In the genomic region with DNA sequence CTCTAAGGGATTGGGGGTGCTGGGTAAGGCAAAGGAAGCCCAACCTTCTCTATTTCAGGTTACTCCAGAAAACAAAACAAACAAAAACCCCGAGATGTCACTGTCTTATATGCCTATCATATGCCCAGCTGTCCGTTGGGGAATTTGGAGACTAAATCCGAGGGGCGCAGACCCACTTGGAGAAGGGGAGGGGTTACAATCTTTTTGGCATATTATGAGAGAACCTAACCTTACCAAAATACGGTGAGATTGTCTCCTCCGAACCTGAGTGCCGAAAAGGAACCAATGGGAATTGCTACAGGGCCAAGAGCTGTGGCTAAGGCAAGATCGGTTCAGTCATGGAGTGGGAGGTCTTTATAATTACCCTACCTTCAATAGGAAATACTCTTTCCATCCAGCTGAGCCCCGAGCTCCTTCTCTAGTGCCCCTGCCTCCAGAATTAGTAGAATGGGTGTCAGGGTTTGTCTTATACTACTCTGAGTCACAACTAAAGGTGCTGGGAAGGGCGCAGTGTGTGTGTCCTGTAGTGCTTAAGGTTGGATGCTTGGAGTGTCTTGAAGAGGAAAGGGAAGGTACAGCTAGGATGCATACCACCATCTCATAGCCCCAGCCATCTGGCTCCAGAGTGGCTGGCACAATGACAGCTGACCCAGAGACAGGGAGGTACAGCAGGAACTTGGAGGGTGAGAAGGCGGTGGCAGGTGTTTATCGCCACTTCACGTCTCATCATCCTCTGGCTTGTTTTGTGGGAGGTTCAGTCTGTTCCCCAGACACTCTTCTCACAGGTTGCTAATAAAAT, we compare ENCODE assay signal across 8 mouse cellular contexts. TPM values are rescaled to one million over a fixed set of nuclear protein-coding genes. Genes with fewer than 3 reads are reported as not detected.
DNase-seq lines count a peak whose midpoint lies in the region; ATAC-seq and TF ChIP-seq lines count a peak whose summit lies in the region.

No protein-coding gene starts in this region.

- no peaks in the 10 kb centered on the region for H3K9me3 ChIP-seq in forebrain, embryonic 11.5 days (ENCODE audit: control insufficient read depth, low read length)
- H3K9me3 ChIP-seq in intestine, postnatal 0 days (ENCODE audit: control insufficient read depth), result no peaks in the 10 kb centered on the region
- H3K9me3 ChIP-seq in lung, embryonic 16.5 days (ENCODE audit: control insufficient read depth, low read length), result no peaks in the 10 kb centered on the region

- no peak for ATAC-seq in forebrain, embryonic 11.5 days (replicated peaks; ENCODE audit: low FRiP score)
- ATAC-seq in intestine, postnatal 0 days, result no peak
- no peak for ATAC-seq in lung, embryonic 16.5 days (ENCODE audit: low read depth)

- no peak for TF ChIP-seq CTCF in bone marrow macrophage, adult 2 months (IDR thresholded peaks at IDR 0.05; ENCODE audit: low read depth, low read length)
- TF ChIP-seq CTCF in intestine, postnatal 0 days (IDR thresholded peaks at IDR 0.05; ENCODE audit: low read depth), result no peak

- DNase-seq in heart, adult 18-20 months, result peak; percentile 28 to 52
- DNase-seq in heart, postnatal 25 days (ENCODE audit: low spot score), result no peak
- no peak for DNase-seq in forebrain, embryonic 11.5 days (ENCODE audit: low spot score)
- peak; percentile 63 for DNase-seq in spleen, adult 12 weeks (ENCODE audit: low spot score)
- DNase-seq in frontal cortex, adult 2 months (ENCODE audit: extremely low spot score in 1 of 2, low spot score in 1 of 2), result no peak

- H3K4me3 ChIP-seq in bone marrow macrophage, adult 2 months (ENCODE audit: insufficient read depth, low read length), result peak overlapping the region; percentile 77
- H3K4me3 ChIP-seq in forebrain, embryonic 11.5 days (ENCODE audit: low read depth, low read length), result peak overlapping the region; percentile 79
- H3K4me3 ChIP-seq in intestine, postnatal 0 days (ENCODE audit: low read depth, low read length), result peak overlapping the region; percentile 88
- peak overlapping the region; percentile 89 for H3K4me3 ChIP-seq in lung, embryonic 16.5 days (ENCODE audit: low read length)

- peak overlapping the region; percentile 68; the same call in 1 of the 2 replicates for H3K27ac ChIP-seq in bone marrow macrophage, adult 2 months (ENCODE audit: insufficient read depth, low read depth, low read length)
- H3K27ac ChIP-seq in forebrain, embryonic 11.5 days (ENCODE audit: low read depth, low read length), result peak overlapping the region; percentile 91
- peak overlapping the region; percentile 94 for H3K27ac ChIP-seq in intestine, postnatal 0 days (ENCODE audit: low read depth, low read length)
- H3K27ac ChIP-seq in lung, embryonic 16.5 days (ENCODE audit: low read length), result peak overlapping the region; percentile 97

- no peak overlapping the region for H3K9ac ChIP-seq in forebrain, embryonic 11.5 days (ENCODE audit: low read length)
- H3K9ac ChIP-seq in intestine, postnatal 0 days (ENCODE audit: low read depth, low read length), result peak overlapping the region; percentile 75
- H3K9ac ChIP-seq in lung, embryonic 16.5 days (ENCODE audit: low read length), result peak overlapping the region; percentile 83

- no peaks in the 10 kb centered on the region for H3K27me3 ChIP-seq in forebrain, embryonic 11.5 days (ENCODE audit: control insufficient read depth, insufficient read depth, low read length)
- no peaks in the 10 kb centered on the region for H3K27me3 ChIP-seq in intestine, postnatal 0 days (replicated peaks; ENCODE audit: control insufficient read depth, insufficient read depth, low read length)
- no peaks in the 10 kb centered on the region for H3K27me3 ChIP-seq in lung, embryonic 16.5 days (ENCODE audit: control insufficient read depth, insufficient read depth, low read depth, low read length)

- 27% methylated on average over 13 of the region's 13 CpGs for WGBS in forebrain, embryonic 11.5 days
- 24% methylated on average over 13 of the region's 13 CpGs for WGBS in intestine, postnatal 0 days
- 29% methylated on average over 13 of the region's 13 CpGs for WGBS in lung, embryonic 16.5 days

- TF ChIP-seq POLR2A in bone marrow macrophage, adult 2 months (IDR thresholded peaks at IDR 0.05; ENCODE audit: borderline replicate concordance, low read depth, low read length), result no peak

- H3K4me1 ChIP-seq in bone marrow macrophage, adult 2 months (ENCODE audit: control insufficient read depth, insufficient read depth, low read length), result peaks cover 23% of the 10 kb centered on the region
- H3K4me1 ChIP-seq in forebrain, embryonic 11.5 days (replicated peaks; ENCODE audit: control insufficient read depth, insufficient read depth, low read length), result peaks cover 36% of the 10 kb centered on the region
- peaks cover 11% of the 10 kb centered on the region; the same call in 1 of the 2 replicates for H3K4me1 ChIP-seq in intestine, postnatal 0 days (replicated peaks; ENCODE audit: control insufficient read depth, insufficient read depth, low read length)
- peaks cover 42% of the 10 kb centered on the region for H3K4me1 ChIP-seq in lung, embryonic 16.5 days (replicated peaks; ENCODE audit: control insufficient read depth, insufficient read depth, low read length)

- intact Hi-C loops in heart, postnatal 25 days (cut with DNase I), result no loop called here

- H3K36me3 ChIP-seq in forebrain, embryonic 11.5 days (ENCODE audit: control insufficient read depth, insufficient read depth, low read length), result peaks cover 8% of the 10 kb centered on the region; the same call in 1 of the 2 replicates
- peaks cover 14% of the 10 kb centered on the region for H3K36me3 ChIP-seq in intestine, postnatal 0 days (ENCODE audit: control insufficient read depth, insufficient read depth)
- peaks cover 15% of the 10 kb centered on the region for H3K36me3 ChIP-seq in lung, embryonic 16.5 days (ENCODE audit: control insufficient read depth, insufficient read depth, low read length)

- peak overlapping the region; percentile 58 for H3K4me2 ChIP-seq in forebrain, embryonic 11.5 days (ENCODE audit: low read depth, low read length, severe bottlenecking)
- peak overlapping the region; percentile 89 for H3K4me2 ChIP-seq in intestine, postnatal 0 days (replicated peaks; ENCODE audit: low read depth)
- H3K4me2 ChIP-seq in lung, embryonic 16.5 days (ENCODE audit: low read depth, low read length), result peak overlapping the region; percentile 70

RNA-seq across cellular contexts. Expression of gene Baz2a, which starts 2.3 kb away (rescaled TPM):
- 10 to 100 TPM; 19.0 to 20.3 TPM for total RNA-seq in heart, adult 18-20 months (2021)
- total RNA-seq in heart, postnatal 25 days (2021), result 10 to 100 TPM; 20.0 to 24.4 TPM
- 49.0 and 52.9 TPM in 2 replicates for polyA plus RNA-seq in bone marrow macrophage, adult 2 months (2012; ENCODE audit: insufficient read depth, insufficient read length, missing spikeins)
- polyA plus RNA-seq in forebrain, embryonic 11.5 days (2014; fragmentation: Nextera tagmentation; extraction: Ambion mirVana), result 20.9 and 21.9 TPM in 2 replicates
- polyA plus RNA-seq in intestine, postnatal 0 days (2015; fragmentation: Nextera tagmentation; extraction: Ambion mirVana), result 8.1 and 8.6 TPM in 2 replicates
- 10.2 and 11.4 TPM in 2 replicates for polyA plus RNA-seq in lung, embryonic 16.5 days (2015; fragmentation: Nextera tagmentation; extraction: Ambion mirVana)
- 36.0 TPM in 2 replicates for polyA plus RNA-seq in frontal cortex, adult 2 months (2012; rRNA removed)

RNA-seq across cellular contexts. Expression of gene Atp5b, which starts 10.6 kb away (rescaled TPM):
- 1,000 to 10,000 TPM; 8,639 to 9,190 TPM for total RNA-seq in heart, adult 18-20 months (2021)
- 1,000 to 10,000 TPM; 9,293 to 9,309 TPM for total RNA-seq in heart, postnatal 25 days (2021)
- 483 and 528 TPM in 2 replicates for polyA plus RNA-seq in bone marrow macrophage, adult 2 months (2012; ENCODE audit: insufficient read depth, insufficient read length, missing spikeins)
- polyA plus RNA-seq in forebrain, embryonic 11.5 days (2014; fragmentation: Nextera tagmentation; extraction: Ambion mirVana), result 2,200 and 2,324 TPM in 2 replicates
- 2,460 and 2,644 TPM in 2 replicates for polyA plus RNA-seq in intestine, postnatal 0 days (2015; fragmentation: Nextera tagmentation; extraction: Ambion mirVana)
- 2,116 and 2,117 TPM in 2 replicates for polyA plus RNA-seq in lung, embryonic 16.5 days (2015; fragmentation: Nextera tagmentation; extraction: Ambion mirVana)
- 1,563 and 1,614 TPM in 2 replicates for polyA plus RNA-seq in frontal cortex, adult 2 months (2012; rRNA removed)

RNA-seq across cellular contexts. Expression of gene Ptges3, which starts 34.9 kb away (rescaled TPM):
- 100 to 1,000 TPM; 104 to 110 TPM for total RNA-seq in heart, adult 18-20 months (2021)
- total RNA-seq in heart, postnatal 25 days (2021), result 10 to 100 TPM; 77.8 to 89.3 TPM
- 152 and 160 TPM in 2 replicates for polyA plus RNA-seq in bone marrow macrophage, adult 2 months (2012; ENCODE audit: insufficient read depth, insufficient read length, missing spikeins)
- polyA plus RNA-seq in forebrain, embryonic 11.5 days (2014; fragmentation: Nextera tagmentation; extraction: Ambion mirVana), result 638 and 692 TPM in 2 replicates
- polyA plus RNA-seq in intestine, postnatal 0 days (2015; fragmentation: Nextera tagmentation; extraction: Ambion mirVana), result 264 and 269 TPM in 2 replicates
- polyA plus RNA-seq in lung, embryonic 16.5 days (2015; fragmentation: Nextera tagmentation; extraction: Ambion mirVana), result 432 and 461 TPM in 2 replicates
- polyA plus RNA-seq in frontal cortex, adult 2 months (2012; rRNA removed), result 80.8 and 83.1 TPM in 2 replicates

RNA-seq across cellular contexts. Expression of gene Naca, which starts 58.3 kb away (rescaled TPM):
- 100 to 1,000 TPM; 462 to 532 TPM for total RNA-seq in heart, adult 18-20 months (2021)
- 100 to 1,000 TPM; 502 to 533 TPM for total RNA-seq in heart, postnatal 25 days (2021)
- 540 and 609 TPM in 2 replicates for polyA plus RNA-seq in bone marrow macrophage, adult 2 months (2012; ENCODE audit: insufficient read depth, insufficient read length, missing spikeins)
- polyA plus RNA-seq in forebrain, embryonic 11.5 days (2014; fragmentation: Nextera tagmentation; extraction: Ambion mirVana), result 855 and 939 TPM in 2 replicates
- 511 and 531 TPM in 2 replicates for polyA plus RNA-seq in intestine, postnatal 0 days (2015; fragmentation: Nextera tagmentation; extraction: Ambion mirVana)
- 647 and 740 TPM in 2 replicates for polyA plus RNA-seq in lung, embryonic 16.5 days (2015; fragmentation: Nextera tagmentation; extraction: Ambion mirVana)
- 238 and 244 TPM in 2 replicates for polyA plus RNA-seq in frontal cortex, adult 2 months (2012; rRNA removed)

Comparison
In these comparisons a context has a peak if more than half of its experiments do, and no peak if none do; other contexts are left out.
1. DNase-seq: peak in heart, adult 18-20 months (2 of 2) and spleen, adult 12 weeks (single experiment); none in heart, postnatal 25 days (single experiment), forebrain, embryonic 11.5 days (single experiment) and frontal cortex, adult 2 months (0 of 2).
2. Peak in every context shown above with its lines, with median percentiles within 50 percentile points of each other: H3K27ac ChIP-seq, H3K4me3 ChIP-seq and H3K4me2 ChIP-seq.